Mouse (Mus musculus) olfactory bulb, adult 2 months (tissue): ENCODE data around the gene C2cd6. TPM values are rescaled to one million over a fixed set of nuclear protein-coding genes. Genes with fewer than 3 reads are reported as not detected.

Experiments
- H3K27ac ChIP-seq: fragments of 200-500 bp; 2 replicates; pipeline ENCODE4 v1.5.1; 2012; ENCODE audit warnings: low read depth, low read length; ENCODE audit not compliant: insufficient read depth
- H3K4me1 ChIP-seq: fragments of 200-500 bp; 2 replicates; pipeline ENCODE4 v1.6.1; 2012; ENCODE audit warnings: low read length; ENCODE audit not compliant: control insufficient read depth, insufficient read depth
- H3K4me3 ChIP-seq: fragments of 200-500 bp; 2 replicates; pipeline ENCODE4 v1.5.1; 2012; ENCODE audit warnings: mild to moderate bottlenecking, low read depth, low read length, moderate library complexity; ENCODE audit not compliant: insufficient read depth
- CTCF ChIP-seq: fragments of 200-500 bp; IDR thresholded peaks from 2 replicates; pipeline ENCODE4 v1.5.1; 2012; ENCODE audit warnings: low read depth, mild to moderate bottlenecking, low read length, moderate library complexity; ENCODE audit not compliant: insufficient read depth
- POLR2A ChIP-seq: fragments of 200-500 bp; IDR thresholded peaks from 2 replicates; pipeline ENCODE4 v1.6.1; 2012; ENCODE audit warnings: mild to moderate bottlenecking, low read depth, low read length, moderate library complexity; ENCODE audit not compliant: insufficient read depth
- WGBS: fragments of 180-500 bp; shearing (Covaris S2); methylation state at CpG from one replicate; pipeline ENCODE4 v1.1.7; 2018; 5-methylcytosine and 5-hydroxymethylcytosine counted together
- polyA plus RNA-seq: library from polyadenylated mRNA; stranded (reverse); fragments of >200 nt; gene quantifications from 2 replicates; pipeline ENCODE4 v1.2.4, GENCODE M21; 2012; ENCODE audit warnings: low replicate concordance; ENCODE audit not compliant: missing spikeins, insufficient read depth, insufficient read length

C2cd6 gene
- not detected in 2 replicates for polyA plus RNA-seq

DNA sequence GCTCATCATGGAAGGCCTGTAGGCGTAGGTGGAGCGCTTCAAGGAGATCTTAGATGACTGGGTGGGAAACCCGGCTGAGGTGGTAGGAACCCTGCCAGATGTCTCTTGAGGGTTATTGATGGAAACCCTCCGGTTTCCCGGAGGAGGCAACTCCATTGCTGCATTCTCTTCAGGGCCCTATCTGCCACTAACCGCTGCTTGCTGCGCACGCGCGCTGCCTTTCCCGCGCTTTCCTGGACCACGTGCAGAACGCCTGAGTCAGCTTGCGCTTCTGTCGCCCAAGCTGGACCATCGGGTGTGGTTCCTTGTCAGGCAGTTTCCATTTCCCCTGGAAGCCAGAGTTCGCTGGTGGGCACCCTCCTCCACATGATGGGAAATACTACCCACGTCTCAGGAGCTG is at the start of gene C2cd6:
TSS of gene C2cd6 (minus strand) at position 196 of the 400 bp plus-strand sequence.
- 93% methylated on average over 19 of the region's 19 CpGs for WGBS
- H3K4me1 ChIP-seq: no peaks in the 10 kb centered on the region
- no peak for TF ChIP-seq CTCF
- no peak for TF ChIP-seq POLR2A

DNA sequence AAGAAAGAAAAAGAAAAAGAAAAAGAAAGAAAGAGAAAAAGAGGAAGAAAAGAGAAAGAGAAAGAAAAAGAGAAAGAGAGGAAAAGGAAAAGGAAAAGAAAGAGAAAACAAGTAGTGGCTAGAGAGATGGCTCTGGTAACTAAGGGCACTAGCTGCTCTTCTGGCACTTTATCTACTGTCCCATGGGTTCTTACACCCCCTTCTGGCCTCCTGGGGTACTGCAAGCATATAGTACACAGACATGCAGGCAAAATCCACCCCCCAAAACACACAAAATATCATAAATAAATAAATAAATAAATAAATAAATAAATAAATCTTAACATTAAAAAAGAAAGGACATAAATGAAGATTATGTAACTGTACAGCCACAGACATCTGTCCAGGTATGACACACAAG is 48.1 kb upstream of the C2cd6 start:
- Histone ChIP-seq H3K27ac (no peak overlapping the region), H3K4me3 (no peak overlapping the region), H3K4me1 (no peaks in the 10 kb centered on the region)
- TF ChIP-seq POLR2A (no peak), CTCF (no peak)

More for the DNA sequence above, at the start of gene C2cd6:
- Histone ChIP-seq H3K4me3 (no peak within 1 kb of the TSS), H3K27ac (no peak within 1 kb of the TSS)

DNA sequence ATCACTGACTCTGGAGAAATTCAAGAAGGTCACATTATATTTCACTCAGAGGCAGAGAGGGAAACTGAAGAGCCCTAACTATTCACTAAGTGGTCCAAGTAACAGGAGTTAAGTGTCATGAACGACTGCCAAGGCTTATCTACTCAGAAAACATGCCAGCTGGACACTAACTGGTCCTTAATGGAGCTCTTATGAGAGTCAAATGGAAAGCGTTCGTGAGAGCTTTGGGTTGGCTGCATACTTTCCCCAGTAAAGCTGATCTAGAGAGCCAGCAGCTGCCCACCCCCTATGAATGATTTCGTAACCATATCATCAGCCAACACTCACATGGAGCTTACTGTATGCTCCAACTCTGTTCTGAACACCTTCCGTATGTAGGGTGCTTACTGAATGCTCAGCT is 39.7 kb upstream of the C2cd6 start:
- no peak overlapping the region for H3K4me3 ChIP-seq
- WGBS: 68% methylated on average over 5 of the region's 5 CpGs
- H3K4me1 ChIP-seq: no peaks in the 10 kb centered on the region
- H3K27ac ChIP-seq: no peak overlapping the region
- no peak for TF ChIP-seq CTCF

DNA sequence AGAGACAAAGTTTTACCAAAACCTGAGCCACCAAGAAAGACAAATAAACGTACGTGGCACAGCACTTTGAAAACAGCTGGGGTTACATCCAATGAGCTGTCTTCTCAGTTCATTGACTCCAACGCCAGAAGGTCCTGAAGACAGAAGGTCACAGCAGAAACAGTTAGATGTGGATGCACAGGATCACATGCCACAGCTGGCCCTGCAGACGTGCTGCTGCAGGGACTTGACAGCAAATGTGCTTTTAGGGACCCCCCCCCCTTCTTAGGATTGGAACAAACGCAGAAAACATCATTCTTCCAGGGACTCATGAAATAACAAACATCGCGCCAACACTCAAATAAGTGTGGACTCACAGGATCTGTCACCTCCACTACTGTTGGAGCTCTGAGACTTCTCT is 34.2 kb upstream of the C2cd6 start:
- Histone ChIP-seq H3K4me3 (no peak overlapping the region), H3K27ac (no peak overlapping the region), H3K4me1 (no peaks in the 10 kb centered on the region)
- 77% methylated on average over 7 of the region's 7 CpGs for WGBS
- TF ChIP-seq CTCF (no peak), POLR2A (no peak)

DNA sequence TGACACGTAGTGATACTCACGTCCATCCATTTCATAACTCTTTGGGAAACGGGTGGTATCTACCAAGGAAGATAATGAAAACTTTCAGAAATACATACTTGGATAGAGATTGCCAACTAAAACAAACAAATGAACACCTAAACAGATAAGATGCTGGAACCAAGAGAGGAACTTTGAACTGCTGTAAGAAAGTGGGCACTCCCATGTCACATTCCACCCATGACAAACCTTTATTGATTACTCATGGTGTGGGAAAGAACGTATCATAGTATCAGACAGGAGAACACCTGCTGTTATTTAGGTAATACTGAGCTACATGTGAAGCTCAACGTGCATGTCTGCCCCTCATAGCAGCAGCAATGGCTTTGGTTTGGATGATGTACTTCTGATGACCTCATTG is 30.9 kb upstream of the C2cd6 start:
- H3K27ac ChIP-seq: no peak overlapping the region
- H3K4me3 ChIP-seq: no peak overlapping the region
- no peaks in the 10 kb centered on the region for H3K4me1 ChIP-seq
- TF ChIP-seq CTCF (no peak), POLR2A (no peak)
- WGBS: 82% methylated on average over 5 of the region's 5 CpGs

DNA sequence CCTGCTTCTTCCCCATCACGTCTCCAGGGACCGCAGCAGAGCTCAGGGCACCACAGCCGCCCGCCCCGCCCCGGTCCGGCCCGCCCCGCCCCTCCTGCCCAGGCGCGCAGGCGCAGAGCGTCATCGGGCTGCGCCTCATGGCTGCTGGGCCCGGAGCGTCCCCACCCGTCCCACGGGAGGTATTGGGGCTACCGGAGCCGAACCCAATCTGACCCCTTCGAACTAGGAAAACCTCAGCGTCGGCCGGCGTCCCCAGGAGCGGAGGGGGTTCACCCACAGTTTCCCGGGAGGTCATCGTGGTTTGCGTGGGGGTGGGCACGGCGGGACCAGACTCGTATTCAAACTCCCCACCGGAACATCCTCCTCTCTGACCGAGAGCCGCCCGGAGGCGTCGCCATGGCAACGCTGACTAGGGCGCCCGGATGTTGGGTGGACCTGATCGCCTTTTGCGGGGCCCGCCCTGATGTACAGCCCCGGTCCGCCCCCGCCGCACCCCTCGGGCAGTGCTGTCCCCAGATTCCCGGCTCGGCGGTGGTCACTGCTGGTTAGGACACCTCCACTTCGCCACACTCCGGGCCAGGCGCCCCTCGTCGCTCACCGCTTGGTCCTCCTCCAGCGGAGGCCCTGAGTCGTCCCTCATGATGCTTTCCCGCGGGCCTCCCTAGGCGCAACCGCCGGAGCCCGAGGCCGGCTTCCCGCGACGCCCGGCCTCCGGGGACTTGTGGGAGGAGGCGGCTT is 25.2 kb upstream of the C2cd6 start, which contains the start of gene Tmem237:
TSS of gene Tmem237 (minus strand) at position 689 of the 738 bp plus-strand sequence.
- TF ChIP-seq POLR2A (peak; percentile 73), CTCF (no peak)

DNA sequence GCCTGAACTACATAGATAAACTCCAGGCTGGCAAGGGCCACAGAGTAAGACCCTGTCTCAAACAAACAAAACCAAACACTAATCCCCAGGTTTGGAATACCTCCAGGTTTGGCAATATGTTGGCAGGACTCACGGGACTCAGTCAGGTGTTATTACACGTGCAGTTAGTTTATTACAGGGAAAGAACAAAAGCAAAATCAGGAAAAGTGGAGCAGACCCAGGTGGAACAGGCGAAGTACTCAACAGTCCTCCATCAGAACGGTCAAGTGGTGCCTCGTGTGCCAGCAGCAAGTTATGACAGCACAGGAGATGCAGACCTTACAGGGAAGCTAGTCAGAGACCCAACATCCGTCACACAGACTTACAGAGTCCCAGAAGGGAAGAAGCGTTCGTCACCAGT is 15.8 kb upstream of the C2cd6 start:
- Histone ChIP-seq H3K4me3 (no peak overlapping the region), H3K27ac (no peak overlapping the region), H3K4me1 (no peaks in the 10 kb centered on the region)
- 77% methylated on average over 8 of the region's 8 CpGs for WGBS
- TF ChIP-seq POLR2A (no peak), CTCF (no peak)

More for the DNA sequence above, 25.2 kb upstream of the C2cd6 start, which contains the start of gene Tmem237:
- no peaks in the 10 kb centered on the region for H3K4me1 ChIP-seq
- peak within 1 kb of the TSS; percentile 76 for H3K27ac ChIP-seq
- peak within 1 kb of the TSS; percentile 94 for H3K4me3 ChIP-seq
- WGBS: under 1% methylated on average over 74 of the region's 74 CpGs

DNA sequence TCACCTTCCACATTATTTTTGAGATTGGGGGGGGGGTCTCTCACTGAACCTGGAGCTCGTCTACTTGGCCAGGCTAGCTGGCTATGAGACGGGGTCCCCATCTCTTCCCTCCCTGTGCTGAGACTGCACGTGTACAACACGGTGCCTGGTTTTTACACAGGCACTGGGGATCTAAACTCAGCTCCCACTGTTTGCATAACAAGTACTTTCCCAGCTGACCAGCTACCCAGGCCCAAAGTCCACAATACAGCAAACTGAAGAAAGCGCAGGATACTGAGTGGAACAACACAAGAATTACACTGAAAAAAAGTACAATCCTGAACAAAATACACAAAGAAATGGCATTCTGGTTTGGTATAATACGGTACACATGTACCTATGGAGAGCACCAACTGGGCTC is 7.4 kb upstream of the C2cd6 start:
- 93% methylated on average over 6 of the region's 6 CpGs for WGBS

DNA sequence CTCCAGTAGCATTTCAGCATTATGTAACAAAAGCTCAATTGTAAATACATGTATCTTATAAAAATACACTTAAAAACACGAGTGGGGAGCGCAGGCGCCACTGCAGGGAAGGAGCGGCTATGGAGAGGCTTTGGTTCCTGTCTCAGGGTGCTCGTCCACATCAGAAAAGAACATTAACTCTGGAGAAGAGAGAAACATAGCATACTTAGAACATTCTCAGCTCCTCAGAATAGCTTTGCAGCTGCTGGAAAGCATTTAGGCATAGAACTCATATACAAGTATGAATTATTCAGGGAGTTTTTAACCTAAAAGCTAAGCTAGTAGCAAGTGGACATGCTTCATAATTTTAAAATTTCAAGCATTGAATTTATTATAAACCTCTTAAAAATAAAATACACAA is 6.3 kb upstream of the C2cd6 start:
- 91% methylated on average over 5 of the region's 5 CpGs for WGBS
- Histone ChIP-seq H3K27ac (no peak overlapping the region), H3K4me3 (no peak overlapping the region), H3K4me1 (no peaks in the 10 kb centered on the region)
- TF ChIP-seq POLR2A (no peak), CTCF (no peak)

More for the DNA sequence above, 7.4 kb upstream of the C2cd6 start:
- Histone ChIP-seq H3K4me1 (no peaks in the 10 kb centered on the region), H3K27ac (no peak overlapping the region), H3K4me3 (no peak overlapping the region)
- TF ChIP-seq CTCF: no peak
- no peak for TF ChIP-seq POLR2A

DNA sequence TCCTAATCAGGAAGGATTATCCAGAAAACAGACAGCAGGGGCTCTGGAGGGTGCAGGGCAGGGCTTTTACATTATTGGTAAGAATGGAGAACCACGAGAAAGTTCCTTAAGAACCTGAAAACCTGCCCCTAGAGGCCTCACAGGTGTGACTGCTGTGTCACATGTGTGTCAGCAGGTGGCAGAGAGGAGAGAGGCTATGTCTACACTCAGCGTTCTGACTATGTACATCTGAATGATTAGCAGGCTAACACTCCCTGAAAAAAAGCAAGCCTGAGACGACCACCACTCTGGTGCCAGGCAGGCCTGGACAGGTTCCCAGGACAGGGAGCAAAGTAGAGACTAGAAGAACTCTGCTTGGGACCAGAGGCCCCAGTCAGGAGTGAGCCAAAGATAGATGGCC is 23.8 kb downstream of the C2cd6 start:
- 46% methylated on average over 3 of the region's 3 CpGs for WGBS
- TF ChIP-seq CTCF (no peak), POLR2A (no peak)

DNA sequence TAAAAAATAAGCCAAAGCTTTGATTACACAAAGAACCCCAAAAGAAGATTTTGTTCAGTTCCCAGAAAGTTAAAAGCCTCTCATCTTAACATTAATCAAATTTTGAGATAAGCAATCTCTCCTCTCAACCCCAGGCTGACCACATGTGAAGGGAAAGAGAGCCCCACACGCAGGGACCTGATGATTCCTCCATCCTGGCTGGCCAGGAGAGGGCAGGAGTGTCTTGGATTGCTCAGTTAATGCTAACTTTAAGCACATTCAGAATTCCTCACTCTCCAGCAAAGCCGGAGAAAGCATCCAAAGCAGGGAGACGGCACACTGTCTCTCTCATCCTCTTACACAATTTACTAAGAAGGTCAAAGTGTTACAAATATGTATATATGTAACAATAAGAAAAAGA is 26.7 kb downstream of the C2cd6 start:
- no peak for TF ChIP-seq POLR2A
- peak; percentile 31; the same call in 1 of the 2 replicates for TF ChIP-seq CTCF
- WGBS: 8% methylated on average over 3 of the region's 3 CpGs
- Histone ChIP-seq H3K4me1 (no peaks in the 10 kb centered on the region), H3K27ac (no peak overlapping the region), H3K4me3 (no peak overlapping the region)

More for the DNA sequence above, 23.8 kb downstream of the C2cd6 start:
- Histone ChIP-seq H3K4me1 (no peaks in the 10 kb centered on the region), H3K27ac (no peak overlapping the region), H3K4me3 (no peak overlapping the region)
